In the genomic region with DNA sequence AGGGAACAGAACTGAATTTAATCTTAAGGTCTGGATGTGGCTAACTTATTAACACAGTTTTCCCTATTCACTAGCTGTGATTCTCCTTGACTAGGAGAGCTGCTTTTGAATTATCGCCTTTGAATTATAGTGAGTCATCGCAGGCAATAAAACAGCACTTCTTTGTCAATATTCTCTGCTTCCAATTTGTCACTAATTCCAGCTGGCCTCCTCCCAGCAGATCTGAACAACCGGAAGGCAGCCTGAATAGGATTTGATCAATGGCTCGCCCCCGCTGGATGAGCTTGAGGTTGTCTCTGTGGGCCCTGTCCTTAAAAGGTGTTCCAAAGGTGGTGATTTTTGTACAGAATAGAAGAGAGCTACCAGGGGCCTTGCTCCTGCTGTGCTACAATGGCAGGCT, we compare ENCODE assay signal across 12 mouse cellular contexts. TPM values are rescaled to one million over a fixed set of nuclear protein-coding genes. Genes with fewer than 3 reads are reported as not detected.
A peak's percentile ranks its signal among the peaks of the same experiment; 100 is the strongest.
DNase-seq lines count a peak whose midpoint lies in the region; ATAC-seq and TF ChIP-seq lines count a peak whose summit lies in the region.
"Had no signal": no experiment of that assay in that cellular context is flagged by ENCODE, and none has a peak within 500 bp of the region (broad histone marks: within the 10 kb centered on the region; RNA-seq: fewer than 3 reads in every experiment).

No protein-coding gene starts in this region.

- no peak for TF ChIP-seq CTCF in cortical plate, adult 2 months (IDR thresholded peaks at IDR 0.05; ENCODE audit: extremely low read depth, insufficient read depth, low read length)
- no peak for TF ChIP-seq CTCF in cerebellum, adult 2 months (IDR thresholded peaks at IDR 0.05; ENCODE audit: borderline replicate concordance, insufficient read depth, low read depth, low read length)

- H3K4me3 ChIP-seq in hindbrain, embryonic 12.5 days: no peak overlapping the region
- H3K4me3 ChIP-seq in hindbrain, embryonic 16.5 days (ENCODE audit: low read length): no peak overlapping the region
- H3K4me3 ChIP-seq in cortical plate, adult 2 months (ENCODE audit: insufficient read depth, low read length): no peak overlapping the region
- H3K4me3 ChIP-seq in midbrain, embryonic 16.5 days (ENCODE audit: low read depth, low read length): no peak overlapping the region
- no peak overlapping the region for H3K4me3 ChIP-seq in cerebellum, adult 2 months (replicated peaks; ENCODE audit: insufficient read depth, low read depth, low read length)
- H3K4me3 ChIP-seq: stomach, embryonic 15.5 days had no signal

- H3K36me3 ChIP-seq in hindbrain, embryonic 12.5 days: no peaks in the 10 kb centered on the region
- H3K36me3 ChIP-seq in hindbrain, embryonic 16.5 days (ENCODE audit: control insufficient read depth, insufficient read depth, low read length): no peaks in the 10 kb centered on the region
- H3K36me3 ChIP-seq in midbrain, embryonic 16.5 days (ENCODE audit: control insufficient read depth, insufficient read depth, low read length): no peaks in the 10 kb centered on the region
- H3K36me3 ChIP-seq: stomach, embryonic 15.5 days had no signal

- ATAC-seq in hindbrain, embryonic 12.5 days (ENCODE audit: low FRiP score): no peak
- ATAC-seq in hindbrain, embryonic 16.5 days: no peak
- ATAC-seq in midbrain, embryonic 16.5 days: no peak

- peak overlapping the region; percentile 40; the same call in 1 of the 2 replicates for H3K27ac ChIP-seq in hindbrain, embryonic 12.5 days
- no peak overlapping the region; the same call in 1 of the 2 replicates for H3K27ac ChIP-seq in hindbrain, embryonic 16.5 days (ENCODE audit: low read depth, low read length)
- peak overlapping the region; percentile 46; the same call in 1 of the 2 replicates for H3K27ac ChIP-seq in cortical plate, adult 2 months (ENCODE audit: insufficient read depth, low read length)
- H3K27ac ChIP-seq in midbrain, embryonic 16.5 days (ENCODE audit: low read length): peak overlapping the region; percentile 38
- no peak overlapping the region for H3K27ac ChIP-seq in cerebellum, adult 2 months (ENCODE audit: insufficient read depth, low read length)
- H3K27ac ChIP-seq: stomach, embryonic 15.5 days had no signal

- no peaks in the 10 kb centered on the region for H3K9me3 ChIP-seq in hindbrain, embryonic 12.5 days (replicated peaks)
- no peaks in the 10 kb centered on the region for H3K9me3 ChIP-seq in hindbrain, embryonic 16.5 days (ENCODE audit: control insufficient read depth, low read length)
- H3K9me3 ChIP-seq in midbrain, embryonic 16.5 days (replicated peaks; ENCODE audit: control insufficient read depth, low read length, poor library complexity, severe bottlenecking): no peaks in the 10 kb centered on the region
- H3K9me3 ChIP-seq: stomach, embryonic 15.5 days had no signal

- no peak for TF ChIP-seq POLR2A in cortical plate, adult 2 months (IDR thresholded peaks at IDR 0.05; ENCODE audit: extremely low read depth, insufficient read depth, low read length)
- no peak for TF ChIP-seq POLR2A in cerebellum, adult 2 months (IDR thresholded peaks at IDR 0.05; ENCODE audit: borderline replicate concordance, insufficient read depth, low read length)

- H3K4me2 ChIP-seq in hindbrain, embryonic 12.5 days (replicated peaks): no peak overlapping the region
- H3K4me2 ChIP-seq in hindbrain, embryonic 16.5 days (ENCODE audit: low read length): no peak overlapping the region
- H3K4me2 ChIP-seq in midbrain, embryonic 16.5 days (ENCODE audit: low read length): no peak overlapping the region
- H3K4me2 ChIP-seq: stomach, embryonic 15.5 days had no signal

- no peak overlapping the region for H3K9ac ChIP-seq in hindbrain, embryonic 12.5 days
- no peak overlapping the region for H3K9ac ChIP-seq in hindbrain, embryonic 16.5 days (ENCODE audit: low read depth, low read length)
- H3K9ac ChIP-seq in midbrain, embryonic 16.5 days (ENCODE audit: low read depth, low read length): 0 out of 2 replicates have a peak overlapping the region, but pooled peaks have one; percentile 14
- H3K9ac ChIP-seq: stomach, embryonic 15.5 days had no signal

- 49% methylated on average over 5 of the region's 5 CpGs for WGBS in hindbrain, embryonic 12.5 days
- WGBS in hindbrain, embryonic 16.5 days: 37% methylated on average over 5 of the region's 5 CpGs
- WGBS in midbrain, embryonic 16.5 days: 23% methylated on average over 5 of the region's 5 CpGs
- 35% methylated on average over 5 of the region's 5 CpGs for WGBS in cerebellum, adult 2 months

- no peaks in the 10 kb centered on the region for H3K27me3 ChIP-seq in hindbrain, embryonic 12.5 days
- no peaks in the 10 kb centered on the region for H3K27me3 ChIP-seq in hindbrain, embryonic 16.5 days (replicated peaks; ENCODE audit: control insufficient read depth, insufficient read depth, low read length)
- no peaks in the 10 kb centered on the region for H3K27me3 ChIP-seq in midbrain, embryonic 16.5 days (ENCODE audit: control insufficient read depth, insufficient read depth, low read depth, low read length)
- no peaks in the 10 kb centered on the region for H3K27me3 ChIP-seq in cerebellum, adult 2 months (ENCODE audit: control insufficient read depth, insufficient read depth, low read length)
- H3K27me3 ChIP-seq: CH12.LX; stomach, embryonic 15.5 days had no signal

- H3K4me1 ChIP-seq in hindbrain, embryonic 12.5 days: no peaks in the 10 kb centered on the region; the same call in 1 of the 2 replicates
- peaks cover 6% of the 10 kb centered on the region; the same call in 1 of the 2 replicates for H3K4me1 ChIP-seq in hindbrain, embryonic 16.5 days (ENCODE audit: control insufficient read depth, insufficient read depth, low read depth, low read length)
- no peaks in the 10 kb centered on the region; the same call in 1 of the 2 replicates for H3K4me1 ChIP-seq in cortical plate, adult 2 months (ENCODE audit: control insufficient read depth, insufficient read depth, low read length)
- peaks cover 6% of the 10 kb centered on the region; the same call in 1 of the 2 replicates for H3K4me1 ChIP-seq in midbrain, embryonic 16.5 days (ENCODE audit: control insufficient read depth, insufficient read depth, low read length)
- H3K4me1 ChIP-seq in cerebellum, adult 2 months (ENCODE audit: control insufficient read depth, insufficient read depth, low read length): no peaks in the 10 kb centered on the region
- H3K4me1 ChIP-seq: stomach, embryonic 15.5 days had no signal

- DNase-seq in layer of hippocampus, adult 18-20 months (ENCODE audit: low spot score in 2 of 2): peak; percentile 16 to 66
- no peak for DNase-seq in urinary bladder, adult 18-20 months (ENCODE audit: low spot score in 2 of 2)
- DNase-seq in cerebellum, adult 9-10 months: no peak
- no peak for DNase-seq in cerebellum, adult 2 months
- DNase-seq: heart, postnatal 36 days; kidney, postnatal 14 days had no signal

RNA-seq across cellular contexts. Expression of a gene that starts 9.6 kb away (rescaled TPM):
- polyA plus RNA-seq in hindbrain, embryonic 12.5 days (2016; fragmentation: Nextera tagmentation; extraction: Ambion mirVana): 9.5 and 10.2 TPM in 2 replicates
- 1.5 and 2.1 TPM in 2 replicates for polyA plus RNA-seq in hindbrain, embryonic 16.5 days (2015; fragmentation: Nextera tagmentation; extraction: Ambion mirVana)
- polyA plus RNA-seq in cortical plate, adult 2 months (2012; rRNA removed): 0.08 and 0.10 TPM in 2 replicates
- under 1 TPM; 0.10 to 0.12 TPM for total RNA-seq in layer of hippocampus, adult 18-20 months (2021)
- 1.0 and 1.4 TPM in 2 replicates for polyA plus RNA-seq in midbrain, embryonic 16.5 days (2015; fragmentation: Nextera tagmentation; extraction: Ambion mirVana)
- 0.08 and 0.10 TPM in 2 replicates for polyA plus RNA-seq in cerebellum, adult 2 months (2012; rRNA removed)

RNA-seq across cellular contexts. Expression of a gene that starts 22.7 kb away (rescaled TPM):
- 442 and 492 TPM in 2 replicates for polyA plus RNA-seq in hindbrain, embryonic 12.5 days (2016; fragmentation: Nextera tagmentation; extraction: Ambion mirVana)
- 344 and 351 TPM in 2 replicates for polyA plus RNA-seq in hindbrain, embryonic 16.5 days (2015; fragmentation: Nextera tagmentation; extraction: Ambion mirVana)
- 561 and 563 TPM in 2 replicates for polyA plus RNA-seq in cortical plate, adult 2 months (2012; rRNA removed)
- 100 to 1,000 TPM; 433 to 518 TPM for total RNA-seq in layer of hippocampus, adult 18-20 months (2021)
- 342 TPM in 2 replicates for polyA plus RNA-seq in midbrain, embryonic 16.5 days (2015; fragmentation: Nextera tagmentation; extraction: Ambion mirVana)
- 438 and 491 TPM in 2 replicates for polyA plus RNA-seq in cerebellum, adult 2 months (2012; rRNA removed)

RNA-seq across cellular contexts. Expression of a gene that starts 47.3 kb away (rescaled TPM):
- 68.9 and 72.1 TPM in 2 replicates for polyA plus RNA-seq in hindbrain, embryonic 12.5 days (2016; fragmentation: Nextera tagmentation; extraction: Ambion mirVana)
- 44.6 and 58.1 TPM in 2 replicates for polyA plus RNA-seq in hindbrain, embryonic 16.5 days (2015; fragmentation: Nextera tagmentation; extraction: Ambion mirVana)
- 46.0 and 46.5 TPM in 2 replicates for polyA plus RNA-seq in cortical plate, adult 2 months (2012; rRNA removed)
- 10 to 100 TPM; 27.1 to 28.3 TPM for total RNA-seq in layer of hippocampus, adult 18-20 months (2021)
- polyA plus RNA-seq in midbrain, embryonic 16.5 days (2015; fragmentation: Nextera tagmentation; extraction: Ambion mirVana): 44.8 and 55.2 TPM in 2 replicates
- 42.2 and 51.5 TPM in 2 replicates for polyA plus RNA-seq in cerebellum, adult 2 months (2012; rRNA removed)

Comparison
In these comparisons a context has a peak if more than half of its experiments do, and no peak if none do; other contexts are left out.
1. H3K27ac ChIP-seq: peak in hindbrain, embryonic 12.5 days (single experiment), cortical plate, adult 2 months (single experiment) and midbrain, embryonic 16.5 days (single experiment); none in hindbrain, embryonic 16.5 days (single experiment) and cerebellum, adult 2 months (single experiment).
2. DNase-seq: peak in layer of hippocampus, adult 18-20 months (2 of 2); none in urinary bladder, adult 18-20 months (0 of 2), cerebellum, adult 9-10 months (single experiment) and cerebellum, adult 2 months (0 of 2).